Mouse (Mus musculus): ENCODE data around the gene Itpr1.

DNA sequence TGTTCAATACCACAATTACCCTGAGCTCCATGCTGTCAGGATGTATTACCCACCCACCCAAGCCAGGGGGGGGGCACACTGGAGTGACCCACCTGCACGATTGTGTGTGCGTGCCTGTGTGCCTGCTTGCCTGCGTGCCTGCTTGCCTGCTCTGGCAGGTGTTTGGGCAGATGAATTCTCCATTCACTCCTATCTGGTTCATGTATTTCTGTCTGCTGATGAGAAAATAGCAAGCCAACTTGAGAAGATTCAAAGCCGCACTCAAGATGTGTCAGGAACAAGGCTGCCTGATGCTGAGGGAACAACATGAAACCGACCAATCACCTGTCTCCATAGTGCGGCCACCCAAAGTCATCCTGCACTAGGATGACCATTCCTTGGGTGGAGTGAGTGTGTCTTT, 94.9 kb downstream of the Itpr1 start:
- TF ChIP-seq CTCF (IDR thresholded peaks at IDR 0.05; ENCODE audit: low read depth, low read length) = no peak
- TF ChIP-seq POLR2AphosphoS5 (IDR thresholded peaks at IDR 0.05; ENCODE audit: insufficient replicate concordance, low read depth, low read length) = no peak
- TF ChIP-seq TAL1 (conservative IDR thresholded peaks at IDR 0.05; ENCODE audit: low read depth, low read length) = no peak
